In genomic region chr3:84688176-84688575, GRCm38 (mm10) we compare ENCODE assay signal across 17 mouse cellular contexts. TPM values are rescaled to one million over a fixed set of nuclear protein-coding genes. Genes with fewer than 3 reads are reported as not detected.
A peak's percentile ranks its signal among the peaks of the same experiment; 100 is the strongest.
DNase-seq lines count a peak whose midpoint lies in the region; ATAC-seq and TF ChIP-seq lines count a peak whose summit lies in the region.
"Had no signal": no experiment of that assay in that cellular context is flagged by ENCODE, and none has a peak within 500 bp of the region (broad histone marks: within the 10 kb centered on the region; RNA-seq: fewer than 3 reads in every experiment).

No protein-coding gene starts in this region.

- intact Hi-C loops in gastrocnemius, postnatal 14 days (cut with DNase I; ENCODE audit: low total_unique reads), result no loop called here

- 43% methylated on average over 5 of the region's 5 CpGs for WGBS in hindbrain, postnatal 0 days
- 78% methylated on average over 5 of the region's 5 CpGs for WGBS in hindbrain, embryonic 14.5 days
- 71% methylated on average over 5 of the region's 5 CpGs for WGBS in forebrain, embryonic 16.5 days

- TF ChIP-seq CTCF in hindbrain, postnatal 0 days (IDR thresholded peaks at IDR 0.05; ENCODE audit: low read depth), result peak; percentile 40

- ATAC-seq in hindbrain, postnatal 0 days, result peak; percentile 72
- ATAC-seq in hindbrain, embryonic 14.5 days (ENCODE audit: low FRiP score), result no peak
- ATAC-seq in forebrain, embryonic 16.5 days, result no peak
- ATAC-seq: lung, postnatal 0 days had no signal

- H3K4me3 ChIP-seq in hindbrain, postnatal 0 days (ENCODE audit: low read length), result no peak overlapping the region
- no peak overlapping the region for H3K4me3 ChIP-seq in hindbrain, embryonic 14.5 days (replicated peaks; ENCODE audit: low read length)
- no peak overlapping the region for H3K4me3 ChIP-seq in forebrain, embryonic 16.5 days (replicated peaks; ENCODE audit: low read length)
- H3K4me3 ChIP-seq: embryonic facial prominence, embryonic 12.5 days; forebrain, embryonic 10.5 days; heart, embryonic 15.5 days; liver, embryonic 13.5 days; myocyte had no signal

- H3K27me3 ChIP-seq in hindbrain, postnatal 0 days (ENCODE audit: insufficient read depth, low read length), result no peaks in the 10 kb centered on the region
- H3K27me3 ChIP-seq in hindbrain, embryonic 14.5 days (ENCODE audit: control insufficient read depth, insufficient read depth, low read length), result no peaks in the 10 kb centered on the region
- H3K27me3 ChIP-seq in forebrain, embryonic 16.5 days (replicated peaks; ENCODE audit: control insufficient read depth, insufficient read depth, low read length), result no peaks in the 10 kb centered on the region; the same call in 1 of the 2 replicates
- H3K27me3 ChIP-seq: embryonic facial prominence, embryonic 12.5 days; heart, embryonic 15.5 days had no signal

- H3K9me3 ChIP-seq in hindbrain, postnatal 0 days (ENCODE audit: low read length), result no peaks in the 10 kb centered on the region
- H3K9me3 ChIP-seq in hindbrain, embryonic 14.5 days (ENCODE audit: control insufficient read depth, low read length), result no peaks in the 10 kb centered on the region
- H3K9me3 ChIP-seq in forebrain, embryonic 16.5 days (ENCODE audit: control insufficient read depth, low read length), result no peaks in the 10 kb centered on the region
- H3K9me3 ChIP-seq: embryonic facial prominence, embryonic 12.5 days; forebrain, embryonic 10.5 days; heart, embryonic 15.5 days; liver, embryonic 13.5 days had no signal

- H3K27ac ChIP-seq in hindbrain, postnatal 0 days, result no peak overlapping the region
- H3K27ac ChIP-seq in hindbrain, embryonic 14.5 days, result no peak overlapping the region
- no peak overlapping the region for H3K27ac ChIP-seq in forebrain, embryonic 16.5 days (ENCODE audit: low read length)
- H3K27ac ChIP-seq: embryonic facial prominence, embryonic 12.5 days; forebrain, embryonic 10.5 days; heart, embryonic 15.5 days; liver, embryonic 13.5 days had no signal

- no peaks in the 10 kb centered on the region for H3K4me1 ChIP-seq in hindbrain, postnatal 0 days (ENCODE audit: insufficient read depth, low read length)
- no peaks in the 10 kb centered on the region for H3K4me1 ChIP-seq in hindbrain, embryonic 14.5 days (replicated peaks; ENCODE audit: control insufficient read depth, insufficient read depth, low read length)
- no peaks in the 10 kb centered on the region for H3K4me1 ChIP-seq in forebrain, embryonic 16.5 days (replicated peaks; ENCODE audit: control insufficient read depth, insufficient read depth, low read length)
- H3K4me1 ChIP-seq: heart, embryonic 15.5 days had no signal

- H3K36me3 ChIP-seq in hindbrain, postnatal 0 days (ENCODE audit: insufficient read depth, low read length), result no peaks in the 10 kb centered on the region
- no peaks in the 10 kb centered on the region for H3K36me3 ChIP-seq in hindbrain, embryonic 14.5 days (replicated peaks; ENCODE audit: control insufficient read depth, insufficient read depth)
- H3K36me3 ChIP-seq in forebrain, embryonic 16.5 days (ENCODE audit: control insufficient read depth, insufficient read depth), result no peaks in the 10 kb centered on the region
- H3K36me3 ChIP-seq: embryonic facial prominence, embryonic 12.5 days; forebrain, embryonic 10.5 days; heart, embryonic 15.5 days; liver, embryonic 13.5 days had no signal

- H3K4me2 ChIP-seq in hindbrain, postnatal 0 days (ENCODE audit: low read depth, low read length), result no peak overlapping the region
- no peak overlapping the region for H3K4me2 ChIP-seq in hindbrain, embryonic 14.5 days (replicated peaks)
- H3K4me2 ChIP-seq in forebrain, embryonic 16.5 days (ENCODE audit: low read length), result no peak overlapping the region
- H3K4me2 ChIP-seq: embryonic facial prominence, embryonic 12.5 days; heart, embryonic 15.5 days; liver, embryonic 13.5 days had no signal

- H3K9ac ChIP-seq in hindbrain, postnatal 0 days (replicated peaks; ENCODE audit: low read length), result no peak overlapping the region
- H3K9ac ChIP-seq in hindbrain, embryonic 14.5 days, result no peak overlapping the region
- H3K9ac ChIP-seq in forebrain, embryonic 16.5 days (replicated peaks; ENCODE audit: low read depth, low read length), result no peak overlapping the region
- H3K9ac ChIP-seq: embryonic facial prominence, embryonic 12.5 days; heart, embryonic 15.5 days; liver, embryonic 13.5 days had no signal

- peak; percentile 55 for DNase-seq in hindbrain, postnatal 0 days (ENCODE audit: low spot score)
- no peak for DNase-seq in hindbrain, embryonic 14.5 days (ENCODE audit: low spot score)
- peak; percentile 64 for DNase-seq in brain, adult 2 months (ENCODE audit: low read depth, low spot score)
- DNase-seq in cerebellum, adult 9-10 months, result peak; percentile 53
- peak; percentile 51 for DNase-seq in gastrocnemius, postnatal 14 days
- DNase-seq in spleen, postnatal 14 days (ENCODE audit: low spot score in 2 of 2), result no peak
- DNase-seq: adrenal gland, postnatal 36 days; kidney, adult 9 months; liver, embryonic 13.5 days; right cerebral cortex, postnatal 25 days; thymus, postnatal 36 days had no signal

RNA-seq across cellular contexts. Expression of gene Tmem154, which starts 22.2 kb away (rescaled TPM):
- 0.37 and 0.90 TPM in 2 replicates for total RNA-seq in hindbrain, postnatal 0 days (2014; rRNA removed)
- 0.89 and 1.00 TPM in 2 replicates for polyA plus RNA-seq in hindbrain, postnatal 0 days (2015; fragmentation: Nextera tagmentation; extraction: Ambion mirVana)
- 1.4 and 2.0 TPM in 2 replicates for polyA plus RNA-seq in hindbrain, embryonic 14.5 days (2014; fragmentation: Nextera tagmentation; extraction: Ambion mirVana)
- 1 to 10 TPM; 1.4 to 2.1 TPM for total RNA-seq in gastrocnemius, postnatal 14 days (2021)
- 0.85 and 1.2 TPM in 2 replicates for polyA plus RNA-seq in forebrain, embryonic 16.5 days (2015; fragmentation: Nextera tagmentation; extraction: Ambion mirVana)

Comparison
In these comparisons a context has a peak if more than half of its experiments do, and no peak if none do; other contexts are left out.
1. DNase-seq: peak in hindbrain, postnatal 0 days (single experiment), brain, adult 2 months (single experiment), cerebellum, adult 9-10 months (single experiment) and gastrocnemius, postnatal 14 days (single experiment); none in hindbrain, embryonic 14.5 days (single experiment) and spleen, postnatal 14 days (0 of 2).